Mouse (Mus musculus): ENCODE data around the gene Sgpp1. TPM values are rescaled to one million over a fixed set of nuclear protein-coding genes. Genes with fewer than 3 reads are reported as not detected.

Sgpp1 gene
- polyA plus RNA-seq (2017; shearing (Covaris generic)) = 7.7 TPM

DNA sequence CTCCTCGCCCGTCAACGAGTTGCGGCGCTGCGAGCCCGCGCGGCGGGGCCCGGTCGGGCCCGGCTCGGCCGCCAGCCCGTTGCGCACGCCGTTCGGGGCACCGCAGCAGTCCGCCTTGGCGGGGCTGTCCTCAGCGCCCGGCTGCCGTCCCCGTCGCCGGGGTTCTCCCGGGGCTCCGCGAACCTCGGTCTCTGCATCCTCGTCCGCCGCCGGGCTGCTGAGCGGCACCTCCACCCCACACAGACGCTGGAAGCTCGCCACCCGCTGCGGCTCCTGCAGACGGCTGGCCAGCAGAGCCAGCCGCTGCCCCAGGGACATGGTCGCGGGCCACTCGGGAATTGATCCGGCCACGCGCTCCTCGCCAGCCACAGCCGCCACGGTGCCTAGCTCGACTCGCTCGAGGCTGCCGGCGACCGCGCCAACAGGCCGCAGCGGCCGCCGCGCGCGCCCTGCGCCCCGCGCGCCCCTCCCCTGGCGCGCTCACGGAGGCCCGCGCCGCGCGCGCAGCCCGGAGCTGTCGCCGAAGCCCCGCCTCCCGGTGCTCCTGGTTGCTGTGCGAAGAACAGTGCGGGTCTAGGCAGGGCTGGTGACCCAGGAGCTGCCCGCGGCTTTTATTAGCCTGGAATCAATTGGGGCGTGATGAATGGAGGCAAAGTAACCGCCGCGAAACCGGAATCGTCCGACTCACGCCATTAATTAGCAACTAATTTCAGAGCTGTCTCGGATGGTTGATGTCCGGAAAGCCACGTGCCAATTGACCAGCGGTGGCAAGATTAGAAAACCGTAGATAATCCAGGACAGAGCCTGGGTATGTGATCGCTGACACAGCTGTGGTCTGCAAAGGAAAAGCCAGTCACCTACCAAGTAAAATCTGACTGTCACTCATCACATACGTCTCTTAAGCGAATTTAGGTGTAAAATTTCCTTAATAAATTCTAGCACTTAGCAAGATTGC lies at the start of gene Sgpp1:
Gene Sgpp1, minus strand, starts transcription at position 484 of the 955 bp plus-strand sequence.

GRCm38 (mm10) chr12:75669258-75670106 lies 66.0 kb downstream of the Sgpp1 start, which contains the start of gene Wdr89:
Wdr89 (minus strand) TSS chr12:75669537.

Other genes starting within 250 kb of the Sgpp1 start
- gene Ppp2r5e, start 139.5 kb downstream of the Sgpp1 start, polyA plus RNA-seq (2017; shearing (Covaris generic)) = 4.8 TPM
- gene Wdr89, start 66.2 kb downstream of the Sgpp1 start, polyA plus RNA-seq (2017; shearing (Covaris generic)) = 14.0 TPM
- 17.4 TPM for gene Syne2, start 82.4 kb upstream of the Sgpp1 start, polyA plus RNA-seq (2017; shearing (Covaris generic))

Measured in inflammation-experienced regulatory T-cells, adult 16 weeks (primary cell).